Mouse (Mus musculus) limb, embryonic 11.5 days (tissue): ENCODE measurements around the gene Enpp3. TPM values are rescaled to one million over a fixed set of nuclear protein-coding genes. Genes with fewer than 3 reads are reported as not detected.
A peak's percentile ranks its signal among the peaks of the same experiment; 100 is the strongest.

Experiments used
- ATAC-seq: fragments of 200-750 bp; cut with Nextera tagmentation; 2 replicates; pipeline ENCODE4 v1.8.0; 2017; ENCODE audit warnings: low read depth; ENCODE audit not compliant: insufficient number of reproducible peaks, low FRiP score, low TSS enrichment
- DNase-seq: peaks from one replicate; pipeline ENCODE4 v3.0.0-alpha.2; 2015; ENCODE audit warnings: low spot score
- H3K27ac ChIP-seq: fragments of 300-500 bp; sonication (generic); replicated peaks from 2 replicates; pipeline ENCODE4 v1.5.1; 2014; ENCODE audit warnings: low read depth, mild to moderate bottlenecking, low read length
- H3K27me3 ChIP-seq: fragments of 300-500 bp; sonication (generic); 2 replicates; pipeline ENCODE4 v1.6.1; 2014; ENCODE audit warnings: mild to moderate bottlenecking, low read length, mixed read lengths; ENCODE audit not compliant: control insufficient read depth, insufficient read depth
- H3K36me3 ChIP-seq: fragments of 300-500 bp; sonication (generic); 2 replicates; pipeline ENCODE4 v1.6.1; 2014; ENCODE audit warnings: mild to moderate bottlenecking, low read length, moderate library complexity, mixed read lengths; ENCODE audit not compliant: control insufficient read depth, insufficient read depth
- H3K4me1 ChIP-seq: fragments of 300-500 bp; sonication (generic); 2 replicates; pipeline ENCODE4 v1.6.1; 2014; ENCODE audit warnings: low read length, mixed read lengths; ENCODE audit not compliant: control insufficient read depth, insufficient read depth
- H3K4me2 ChIP-seq: fragments of 300-500 bp; sonication (generic); 2 replicates; pipeline ENCODE4 v1.6.1; 2014; ENCODE audit warnings: low read depth, mild to moderate bottlenecking, moderate library complexity; ENCODE audit not compliant: severe bottlenecking
- H3K4me3 ChIP-seq: fragments of 300-500 bp; sonication (generic); 2 replicates; pipeline ENCODE4 v1.5.1; 2014; ENCODE audit warnings: low read depth, low read length
- H3K9ac ChIP-seq: fragments of 300-500 bp; sonication (generic); 2 replicates; pipeline ENCODE4 v1.6.1; 2014; ENCODE audit warnings: mild to moderate bottlenecking, low read length
- H3K9me3 ChIP-seq: fragments of 300-500 bp; sonication (generic); 2 replicates; pipeline ENCODE4 v1.6.1; 2016; ENCODE audit warnings: low read length; ENCODE audit not compliant: control insufficient read depth
- WGBS: fragments of 180-500 bp; shearing (Covaris S2); extraction: QIAGEN DNeasy Blood & Tissue Kit; methylation state at CpG from one replicate; pipeline ENCODE4 v1.1.7; 2014; 5-methylcytosine and 5-hydroxymethylcytosine counted together
- polyA plus RNA-seq: library from polyadenylated mRNA; unstranded; fragments of >200 nt; fragmentation: Nextera tagmentation; extraction: Ambion mirVana; gene quantifications from 2 replicates; pipeline ENCODE4 v1.2.1, GENCODE M21; 2014

Enpp3 gene
- polyA plus RNA-seq, 1 experiment from 2014 or later: 10.1 TPM

DNA sequence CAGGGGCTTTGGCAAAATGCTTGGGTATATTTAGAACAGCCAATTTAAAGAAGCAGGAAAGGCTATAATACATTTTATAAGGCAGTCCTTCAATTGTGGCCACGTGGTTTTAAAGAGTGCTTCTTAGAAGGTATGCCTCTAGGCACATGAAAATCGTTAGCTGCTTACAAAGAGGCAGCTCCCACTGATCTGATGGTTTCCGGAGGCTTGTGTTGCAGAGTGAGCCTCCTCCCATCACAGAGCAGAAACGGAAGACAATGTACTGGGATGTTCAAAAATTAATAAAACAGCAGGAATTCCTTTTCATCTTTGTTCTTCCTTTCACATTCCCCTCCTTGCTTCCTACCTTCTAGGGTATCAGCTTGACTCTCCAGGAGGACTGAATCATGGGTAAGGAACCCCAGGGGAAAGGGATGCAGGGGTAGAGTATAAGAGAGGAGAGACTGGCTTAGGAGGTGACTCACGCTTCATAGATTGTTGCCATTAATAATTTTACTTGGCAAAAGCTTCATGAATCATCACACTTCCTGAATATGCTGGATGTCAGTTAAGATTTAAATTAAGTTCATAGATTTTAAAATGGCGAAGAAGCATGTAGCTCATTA is 77.4 kb downstream of the Enpp3 start:
- no peak overlapping the region for H3K4me3 ChIP-seq
- no peak overlapping the region for H3K27ac ChIP-seq
- H3K36me3 ChIP-seq: no peaks in the 10 kb centered on the region
- no peak for ATAC-seq
- H3K9ac ChIP-seq: no peak overlapping the region
- no peaks in the 10 kb centered on the region for H3K27me3 ChIP-seq
- H3K4me2 ChIP-seq: no peak overlapping the region
- WGBS: 43% methylated on average over 6 of the region's 6 CpGs
- peak; percentile 16 for DNase-seq
- no peaks in the 10 kb centered on the region for H3K9me3 ChIP-seq
- H3K4me1 ChIP-seq: no peaks in the 10 kb centered on the region

- WGBS: 58% methylated on average over 3 of the region's 3 CpGs
- Histone ChIP-seq H3K9me3 (no peaks in the 10 kb centered on the region), H3K4me1 (no peaks in the 10 kb centered on the region), H3K9ac (no peak overlapping the region), H3K36me3 (no peaks in the 10 kb centered on the region), H3K27me3 (no peaks in the 10 kb centered on the region), H3K27ac (no peak overlapping the region), H3K4me3 (no peak overlapping the region), H3K4me2 (no peak overlapping the region)
- ATAC-seq (no peak), DNase-seq (no peak)
Measured at GRCm38 (mm10) chr10:24764640-24765039, 78.0 kb downstream of the Enpp3 start.

DNA sequence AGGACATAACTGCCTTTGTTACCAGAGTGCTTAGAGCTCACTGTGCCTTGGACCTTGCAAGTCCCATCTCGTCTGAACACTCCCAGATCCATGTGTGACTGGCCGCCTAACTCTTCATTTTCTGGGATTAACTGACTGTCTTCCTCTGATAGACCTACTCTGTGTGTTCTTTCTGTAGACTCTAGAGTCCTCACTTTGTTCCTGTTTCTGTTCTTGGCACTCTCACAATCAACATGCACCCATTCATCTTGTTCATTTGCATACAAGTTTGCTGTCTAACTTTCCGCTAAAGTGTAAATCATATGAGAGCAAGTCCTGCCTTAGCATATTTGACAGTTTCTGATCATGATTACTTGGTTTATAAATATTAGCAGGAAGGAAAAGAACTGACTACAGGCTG is 79.4 kb downstream of the Enpp3 start:
- Histone ChIP-seq H3K9ac (no peak overlapping the region), H3K9me3 (no peaks in the 10 kb centered on the region), H3K4me1 (no peaks in the 10 kb centered on the region), H3K27ac (no peak overlapping the region), H3K27me3 (no peaks in the 10 kb centered on the region), H3K4me2 (no peak overlapping the region), H3K36me3 (no peaks in the 10 kb centered on the region), H3K4me3 (no peak overlapping the region)
- DNase-seq: peak; percentile 16
- 85% methylated on average over 3 of the region's 3 CpGs for WGBS
- no peak for ATAC-seq

DNA sequence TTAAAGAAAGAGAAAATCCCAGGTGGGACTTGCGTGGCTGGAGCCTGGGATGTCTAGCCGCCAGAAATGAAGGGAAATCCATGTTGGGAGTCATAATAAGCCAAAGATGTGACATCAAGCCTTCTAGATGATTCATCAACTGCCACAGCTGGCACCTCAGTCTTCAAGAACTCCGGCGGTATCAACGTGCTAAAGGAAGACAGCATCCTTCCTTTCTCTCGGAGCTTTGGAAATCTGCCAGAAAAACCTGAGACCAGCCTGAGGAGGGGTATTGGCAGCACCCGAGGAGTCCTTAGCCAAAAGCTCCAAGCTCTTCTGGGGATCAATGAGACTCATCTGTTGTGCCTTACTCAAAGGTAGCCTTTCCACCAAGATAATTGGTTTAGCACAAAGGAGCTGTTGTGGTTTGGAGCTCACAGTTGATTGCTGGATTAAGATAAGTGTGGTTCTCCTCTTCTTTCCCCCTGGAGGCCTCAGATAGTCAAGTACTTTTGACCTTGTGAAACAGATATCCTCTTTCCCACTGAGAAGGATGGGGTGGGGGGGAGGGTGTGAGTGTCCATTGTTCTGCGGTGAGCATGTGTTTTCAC is 84.2 kb downstream of the Enpp3 start:
- H3K9me3 ChIP-seq: no peaks in the 10 kb centered on the region
- no peak overlapping the region for H3K4me2 ChIP-seq
- H3K4me1 ChIP-seq: no peaks in the 10 kb centered on the region
- H3K4me3 ChIP-seq: no peak overlapping the region
- DNase-seq (peak; percentile 11), ATAC-seq (no peak)
- WGBS: 85% methylated on average over 8 of the region's 8 CpGs
- H3K36me3 ChIP-seq: no peaks in the 10 kb centered on the region
- H3K27ac ChIP-seq: no peak overlapping the region
- H3K27me3 ChIP-seq: no peaks in the 10 kb centered on the region
- no peak overlapping the region for H3K9ac ChIP-seq

- DNase-seq (peak; percentile 14), ATAC-seq (no peak)
- Histone ChIP-seq H3K36me3 (no peaks in the 10 kb centered on the region), H3K9ac (no peak overlapping the region), H3K9me3 (no peaks in the 10 kb centered on the region), H3K27ac (no peak overlapping the region), H3K4me2 (peak overlapping the region; percentile 27; the same call in 1 of the 2 replicates), H3K4me1 (no peaks in the 10 kb centered on the region), H3K4me3 (no peak overlapping the region), H3K27me3 (no peaks in the 10 kb centered on the region)
- WGBS: 77% methylated on average over 9 of the region's 9 CpGs
Measured at GRCm38 (mm10) chr10:24754874-24755540, 87.6 kb downstream of the Enpp3 start.

GRCm38 (mm10) chr10:24754251-24754835 is 88.3 kb downstream of the Enpp3 start:
- no peak for DNase-seq
- no peak for ATAC-seq
- Histone ChIP-seq H3K27ac (no peak overlapping the region), H3K9ac (no peak overlapping the region), H3K4me1 (no peaks in the 10 kb centered on the region), H3K27me3 (no peaks in the 10 kb centered on the region), H3K36me3 (no peaks in the 10 kb centered on the region), H3K4me3 (peak overlapping the region; percentile 20; the same call in 1 of the 2 replicates), H3K9me3 (no peaks in the 10 kb centered on the region), H3K4me2 (peak overlapping the region; percentile 27; the same call in 1 of the 2 replicates)
- 51% methylated on average over 11 of the region's 11 CpGs for WGBS

DNA sequence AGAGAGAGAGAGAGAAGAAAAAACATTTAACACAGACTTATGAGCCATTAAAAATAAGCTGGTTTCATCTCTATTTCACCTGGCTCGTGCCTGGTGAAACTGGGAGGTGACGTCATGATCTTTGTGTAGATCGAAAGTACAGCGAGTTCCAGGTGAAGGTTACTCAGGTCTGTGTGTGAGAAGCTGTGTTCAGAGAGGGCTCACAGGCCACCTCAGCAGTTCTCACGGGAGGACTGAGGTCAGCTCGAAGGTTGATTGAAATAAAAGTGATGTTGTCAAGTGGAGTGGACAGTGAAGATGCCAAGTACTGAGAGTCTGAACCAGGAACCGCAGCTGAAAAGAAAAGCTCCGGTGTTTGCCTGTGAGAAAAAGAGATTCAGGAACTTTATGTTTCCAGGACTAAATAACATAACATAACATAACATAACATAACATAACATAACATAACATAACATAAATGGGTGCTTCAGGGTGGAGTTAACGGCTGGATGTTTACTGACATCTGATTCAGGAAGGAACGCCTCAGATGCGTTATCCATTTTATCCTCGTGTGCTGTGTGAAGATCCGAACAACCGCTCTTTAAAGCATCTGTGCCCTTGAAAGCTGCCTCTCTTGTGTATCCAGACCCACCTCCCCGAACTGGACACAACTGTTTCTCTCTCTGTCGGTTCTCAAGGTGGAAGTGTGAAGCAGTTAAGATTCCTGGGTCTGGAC is 88.9 kb downstream of the Enpp3 start:
- no peaks in the 10 kb centered on the region for H3K36me3 ChIP-seq
- peak overlapping the region; percentile 27; the same call in 1 of the 2 replicates for H3K4me2 ChIP-seq
- H3K27ac ChIP-seq: no peak overlapping the region
- H3K9me3 ChIP-seq: no peaks in the 10 kb centered on the region
- no peaks in the 10 kb centered on the region for H3K27me3 ChIP-seq
- WGBS: 69% methylated on average over 16 of the region's 16 CpGs
- DNase-seq (no peak), ATAC-seq (no peak)
- H3K9ac ChIP-seq: no peak overlapping the region
- peak overlapping the region; percentile 20; the same call in 1 of the 2 replicates for H3K4me3 ChIP-seq
- no peaks in the 10 kb centered on the region for H3K4me1 ChIP-seq

DNA sequence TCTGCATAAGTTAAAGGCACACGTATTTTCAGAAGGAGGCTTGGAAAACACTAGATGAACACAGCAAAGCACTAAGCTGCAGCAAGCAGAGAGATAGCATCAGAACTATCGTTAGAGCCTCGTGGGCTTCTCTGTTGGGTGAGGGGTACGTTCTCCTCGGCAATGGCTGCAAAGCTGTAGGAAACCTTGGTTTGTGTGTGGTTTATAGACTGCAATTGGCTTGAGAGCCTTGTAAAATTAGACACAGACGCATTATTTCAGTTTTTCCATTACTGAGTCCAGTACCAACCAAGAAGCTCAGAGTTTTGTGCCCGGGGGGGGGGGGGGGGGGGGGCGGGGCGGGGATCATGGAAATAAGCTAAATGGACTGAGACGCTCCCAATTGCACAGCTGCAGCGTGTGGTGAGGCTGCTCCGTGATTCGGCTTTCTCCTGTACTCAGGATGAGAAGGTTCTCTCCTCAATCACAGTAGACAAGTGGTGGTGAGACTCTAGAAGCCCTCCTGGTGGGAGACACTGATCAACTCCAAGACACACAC is 99.6 kb downstream of the Enpp3 start:
- H3K9me3 ChIP-seq: no peaks in the 10 kb centered on the region
- H3K36me3 ChIP-seq: no peaks in the 10 kb centered on the region
- H3K27ac ChIP-seq: no peak overlapping the region
- no peak for ATAC-seq
- WGBS: 69% methylated on average over 13 of the region's 13 CpGs
- no peaks in the 10 kb centered on the region for H3K4me1 ChIP-seq
- no peak overlapping the region for H3K4me3 ChIP-seq
- H3K9ac ChIP-seq: no peak overlapping the region
- no peak for DNase-seq
- H3K27me3 ChIP-seq: no peaks in the 10 kb centered on the region
- no peak overlapping the region for H3K4me2 ChIP-seq
